ENCODE assay signal across 8 mouse cellular contexts in the genomic region with DNA sequence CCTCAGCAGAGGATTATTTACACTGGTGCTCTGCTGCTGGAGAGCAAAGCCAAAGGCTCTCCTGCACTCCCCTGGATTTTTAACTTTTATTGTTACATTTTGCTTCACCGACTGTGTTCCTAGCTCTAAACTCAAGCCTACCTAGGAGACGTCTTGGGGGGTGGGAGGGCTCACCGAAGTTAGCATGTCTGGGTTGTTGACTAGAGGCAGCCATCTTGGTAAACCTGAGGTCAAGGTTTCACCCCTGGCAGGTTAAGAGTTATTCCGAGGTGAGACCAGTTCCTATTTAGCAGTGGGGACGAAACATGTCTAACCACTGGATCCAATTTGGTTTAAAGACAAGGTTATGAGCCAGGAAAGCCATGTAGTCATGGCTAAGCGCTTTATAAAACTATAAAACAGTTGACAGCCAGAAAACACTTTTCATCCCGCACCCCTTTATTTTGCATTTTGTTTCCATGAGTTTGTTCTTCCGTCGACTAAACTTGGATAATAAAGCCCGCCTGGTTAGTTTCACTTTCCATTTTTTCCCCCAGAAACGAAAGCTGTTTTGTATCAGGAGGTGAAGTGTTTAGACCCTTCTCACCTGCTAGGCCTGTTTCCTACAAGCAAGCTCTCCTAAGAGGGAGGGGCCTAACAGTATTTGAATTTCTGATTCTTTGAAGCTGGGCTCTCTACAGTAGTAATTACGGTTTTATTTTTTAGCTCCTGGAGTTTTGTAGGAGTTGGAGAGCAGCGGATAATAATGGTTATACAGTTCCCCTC. TPM values are rescaled to one million over a fixed set of nuclear protein-coding genes. Genes with fewer than 3 reads are reported as not detected.
A peak's percentile ranks its signal among the peaks of the same experiment; 100 is the strongest.
DNase-seq lines count a peak whose midpoint lies in the region; ATAC-seq and TF ChIP-seq lines count a peak whose summit lies in the region.

No protein-coding gene starts in this region.

- WGBS in heart, adult 2 months = 19% methylated on average over 13 of the region's 13 CpGs
- WGBS in forebrain, embryonic 10.5 days = 13% methylated on average over 13 of the region's 13 CpGs
- 23% methylated on average over 13 of the region's 13 CpGs for WGBS in kidney, embryonic 16.5 days

- no peaks in the 10 kb centered on the region for H3K36me3 ChIP-seq in heart, adult 2 months (ENCODE audit: control insufficient read depth, insufficient read depth, low read length)
- peaks cover 14% of the 10 kb centered on the region for H3K36me3 ChIP-seq in E14TG2a.4 (ENCODE audit: insufficient read depth, low read length)
- peaks cover 8% of the 10 kb centered on the region for H3K36me3 ChIP-seq in forebrain, embryonic 10.5 days (replicated peaks)
- no peaks in the 10 kb centered on the region for H3K36me3 ChIP-seq in kidney, embryonic 16.5 days (ENCODE audit: insufficient read depth, low read length)

- intact Hi-C loops in heart, adult 2 months (cut with DNase I) = loop anchor here (5.0 kb wide), 6 partner anchors 37 to 223 kb away; no protein-coding TSS in a partner anchor

- ATAC-seq in kidney, embryonic 16.5 days (ENCODE audit: low FRiP score, low TSS enrichment) = no peak
- ATAC-seq in frontal cortex, adult (ENCODE audit: low TSS enrichment) = no peak

- H3K27me3 ChIP-seq in heart, adult 2 months (ENCODE audit: control insufficient read depth, insufficient read depth, low read length) = no peaks in the 10 kb centered on the region
- H3K27me3 ChIP-seq in E14TG2a.4 (ENCODE audit: insufficient read depth, low read length) = no peaks in the 10 kb centered on the region
- no peaks in the 10 kb centered on the region for H3K27me3 ChIP-seq in forebrain, embryonic 10.5 days (ENCODE audit: poor library complexity, severe bottlenecking)
- no peaks in the 10 kb centered on the region for H3K27me3 ChIP-seq in kidney, embryonic 16.5 days (ENCODE audit: insufficient read depth, low read length)

- no peak for DNase-seq in heart, adult 2 months
- DNase-seq in heart, adult 11 months = no peak
- DNase-seq in forebrain, embryonic 10.5 days (ENCODE audit: extremely low spot score, low spot score) = no peak
- DNase-seq in naive thymus-derived CD4-positive, alpha-beta T cell, adult 2 months (ENCODE audit: low read depth) = peak; percentile 66
- no peak for DNase-seq in cerebellum, adult 9-11 months

- H3K9me3 ChIP-seq in E14TG2a.4 (ENCODE audit: low read length) = no peaks in the 10 kb centered on the region
- H3K9me3 ChIP-seq in forebrain, embryonic 10.5 days = no peaks in the 10 kb centered on the region
- H3K9me3 ChIP-seq in kidney, embryonic 16.5 days (ENCODE audit: low read length) = no peaks in the 10 kb centered on the region

- TF ChIP-seq CTCF in heart, adult 2 months (IDR thresholded peaks at IDR 0.05) = no peak
- TF ChIP-seq CTCF in E14TG2a.4 (conservative IDR thresholded peaks at IDR 0.05; ENCODE audit: low read length) = no peak

- H3K4me1 ChIP-seq in heart, adult 2 months (ENCODE audit: control insufficient read depth, insufficient read depth, low read length) = peaks cover 7% of the 10 kb centered on the region
- H3K4me1 ChIP-seq in E14TG2a.4 (replicated peaks; ENCODE audit: low read depth, low read length) = peaks cover 75% of the 10 kb centered on the region
- H3K4me1 ChIP-seq in forebrain, embryonic 10.5 days = peaks cover 55% of the 10 kb centered on the region
- peaks cover 31% of the 10 kb centered on the region for H3K4me1 ChIP-seq in kidney, embryonic 16.5 days (ENCODE audit: insufficient read depth, low read length)

- peaks cover 5% of the 10 kb centered on the region; the same call in 1 of the 2 replicates for H3K79me2 ChIP-seq in heart, adult 2 months (replicated peaks; ENCODE audit: control insufficient read depth, insufficient read depth, low read length)

- peak overlapping the region; percentile 87 for H3K4me2 ChIP-seq in kidney, embryonic 16.5 days (replicated peaks; ENCODE audit: low read depth, low read length)

- TF ChIP-seq POLR2A in heart, adult 2 months (IDR thresholded peaks at IDR 0.05; ENCODE audit: insufficient read depth, low read depth, low read length) = no peak

- H3K4me3 ChIP-seq in heart, adult 2 months = peak overlapping the region; percentile 60
- H3K4me3 ChIP-seq in E14TG2a.4 (replicated peaks; ENCODE audit: low read length) = peak overlapping the region; percentile 94
- peak overlapping the region; percentile 99 for H3K4me3 ChIP-seq in forebrain, embryonic 10.5 days
- H3K4me3 ChIP-seq in kidney, embryonic 16.5 days (ENCODE audit: low read length) = peak overlapping the region; percentile 93

- peak overlapping the region; percentile 46 for H3K9ac ChIP-seq in heart, adult 2 months (ENCODE audit: low read depth, low read length)
- peak overlapping the region; percentile 62 for H3K9ac ChIP-seq in kidney, embryonic 16.5 days (replicated peaks; ENCODE audit: low read length)

- peak overlapping the region; percentile 75 for H3K27ac ChIP-seq in heart, adult 2 months
- peak overlapping the region; percentile 97 for H3K27ac ChIP-seq in forebrain, embryonic 10.5 days
- peak overlapping the region; percentile 92 for H3K27ac ChIP-seq in kidney, embryonic 16.5 days (ENCODE audit: low read length)

- TF ChIP-seq EP300 in heart, adult 2 months (IDR thresholded peaks at IDR 0.05; ENCODE audit: insufficient read depth, low read depth, low read length) = no peak

RNA-seq across cellular contexts. Expression of gene Ccdc6, which starts 1.2 kb away (rescaled TPM):
- total RNA-seq in heart, adult 2 months (2021) = 10 to 100 TPM; 26.3 to 28.5 TPM
- polyA plus RNA-seq in heart, adult 2 months (2012; rRNA removed) = 14.3 and 18.4 TPM in 2 replicates
- 16.5 and 19.8 TPM in 2 replicates for polyA plus RNA-seq in forebrain, embryonic 10.5 days (2016; fragmentation: Nextera tagmentation; extraction: Ambion mirVana)
- 18.3 and 22.4 TPM in 2 replicates for polyA plus RNA-seq in kidney, embryonic 16.5 days (2015; fragmentation: Nextera tagmentation; extraction: Ambion mirVana)
